ENCODE assay signal across 13 mouse cellular contexts in the genomic region with DNA sequence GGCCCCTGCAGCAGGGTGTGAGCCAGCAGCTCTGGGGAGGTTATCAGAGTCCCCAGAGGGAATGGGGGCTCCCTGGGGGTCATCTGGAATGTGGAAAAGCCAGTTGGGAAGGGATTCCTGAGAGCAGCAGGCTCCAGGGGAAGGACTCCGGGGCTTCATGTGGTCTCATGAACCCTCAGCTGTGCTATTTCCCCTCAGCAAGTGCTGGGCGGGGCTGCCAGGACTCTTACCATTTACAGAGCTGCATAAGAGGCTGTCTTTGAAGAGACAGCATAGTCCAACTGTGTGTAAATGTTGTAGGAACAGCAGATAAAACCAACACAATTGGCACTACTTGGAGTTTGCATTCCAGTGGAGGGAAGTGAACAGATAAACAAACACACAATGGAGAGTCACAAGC.
DNase-seq lines count a peak whose midpoint lies in the region; ATAC-seq lines count a peak whose summit lies in the region.
"Had no signal": no experiment of that assay in that cellular context is flagged by ENCODE, and none has a peak within 500 bp of the region (broad histone marks: within the 10 kb centered on the region; RNA-seq: fewer than 3 reads in every experiment).

No protein-coding gene starts in this region.

- H3K4me1 ChIP-seq in megakaryocyte, embryonic 14.5 days: peaks cover 38% of the 10 kb centered on the region

- peak; percentile 47 for DNase-seq in CD4-positive, CD25-positive, alpha-beta regulatory T cell, adult 2 months (ENCODE audit: low read depth, low spot score)
- DNase-seq in lung, postnatal 4 days: peak; percentile 46 to 71
- no peak for DNase-seq in left cerebral cortex, adult 9 months (ENCODE audit: low spot score in 2 of 2)
- no peak for DNase-seq in right cerebral cortex, postnatal 14 days
- DNase-seq: midbrain, embryonic 14.5 days; retina, postnatal 1 day had no signal

- peak overlapping the region; percentile 75 for H3K4me3 ChIP-seq in megakaryocyte, embryonic 14.5 days (replicated peaks)
- H3K4me3 ChIP-seq: embryonic facial prominence, embryonic 12.5 days; left cerebral cortex, adult 2 months had no signal

- H3K27me3 ChIP-seq in megakaryocyte, embryonic 14.5 days (replicated peaks): peaks cover 12% of the 10 kb centered on the region
- H3K27me3 ChIP-seq: embryonic facial prominence, embryonic 12.5 days; Patski had no signal

- no peaks in the 10 kb centered on the region for H3K9me3 ChIP-seq in megakaryocyte, embryonic 14.5 days
- H3K9me3 ChIP-seq: embryonic facial prominence, embryonic 12.5 days had no signal

- no peak for ATAC-seq in CD4-positive, CD25-positive, alpha-beta regulatory T cell, adult 4 months
- ATAC-seq in megakaryocyte, adult 5-6 weeks (ENCODE audit: poor library complexity, severe bottlenecking): no peak
- ATAC-seq in inflammation-experienced regulatory T-cells, adult 6 months: peak; percentile 33
- ATAC-seq: Patski had no signal

- no peaks in the 10 kb centered on the region for H3K36me3 ChIP-seq in megakaryocyte, embryonic 14.5 days (replicated peaks; ENCODE audit: low read length)
- H3K36me3 ChIP-seq: embryonic facial prominence, embryonic 12.5 days had no signal

Comparison
In these comparisons a context has a peak if more than half of its experiments do, and no peak if none do; other contexts are left out.
1. DNase-seq: peak in CD4-positive, CD25-positive, alpha-beta regulatory T cell, adult 2 months (single experiment) and lung, postnatal 4 days (2 of 2); none in left cerebral cortex, adult 9 months (0 of 2) and right cerebral cortex, postnatal 14 days (single experiment).